Mouse (Mus musculus): ENCODE measurements around the gene Ccs. TPM values are rescaled to one million over a fixed set of nuclear protein-coding genes. Genes with fewer than 3 reads are reported as not detected.
A peak's percentile ranks its signal among the peaks of the same experiment; 100 is the strongest.

Ccs gene
- polyA plus RNA-seq (2015; fragmentation: Nextera tagmentation; extraction: Ambion mirVana): 144 and 154 TPM in 2 replicates

DNA sequence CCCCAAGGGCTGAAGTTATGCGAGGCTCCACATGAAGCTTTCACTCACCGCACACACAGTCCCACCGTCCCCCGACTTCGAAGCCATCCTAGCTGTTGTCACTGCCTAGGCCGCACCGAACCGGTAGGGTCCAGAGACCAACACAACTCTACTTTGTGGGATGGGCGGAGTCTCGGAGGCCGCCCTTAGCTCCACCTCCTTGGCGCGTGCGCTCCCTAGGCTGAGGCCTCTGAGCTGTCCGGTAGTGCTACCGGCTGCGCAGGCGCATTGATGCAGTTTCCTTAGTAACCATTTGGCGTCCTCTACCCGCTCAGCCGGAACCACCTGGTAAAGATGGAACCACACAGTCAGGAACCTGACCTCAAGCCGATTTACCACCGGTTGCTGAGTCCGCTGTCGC, at the start of gene Ccs, which contains the start of gene Ccdc87:
TSS of gene Ccs (minus strand) at position 184 of the 400 bp plus-strand sequence.
TSS of gene Ccdc87 (plus strand) at position 218 of the 400 bp plus-strand sequence.
- no peak for TF ChIP-seq EP300 (IDR thresholded peaks at IDR 0.05; ENCODE audit: low read depth)
- TF ChIP-seq CTCF (IDR thresholded peaks at IDR 0.05; ENCODE audit: low read depth): no peak
- ATAC-seq: peak; percentile 95

DNA sequence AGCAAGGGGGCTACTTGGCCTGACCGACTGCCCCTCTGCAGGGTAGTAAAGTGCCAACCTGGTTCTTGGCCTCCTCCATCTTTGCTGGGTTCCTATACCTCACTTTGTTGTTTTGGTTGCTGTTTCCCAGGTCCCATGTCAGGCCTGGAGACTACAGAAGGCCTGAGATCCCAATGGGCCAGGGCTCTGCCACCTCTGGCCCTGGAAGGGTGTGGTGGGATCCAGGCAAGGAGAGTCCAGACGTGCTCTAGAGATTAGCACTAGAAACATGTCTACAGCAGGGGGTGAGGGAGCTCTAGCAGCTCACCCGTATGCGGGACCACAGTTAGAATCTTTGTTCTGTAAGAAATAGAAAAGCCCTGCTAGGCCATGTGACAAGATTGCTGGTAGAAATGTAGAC, 44.8 kb upstream of the Ccs start:
- H3K9me3 ChIP-seq (ENCODE audit: low read length): no peaks in the 10 kb centered on the region
- no peak overlapping the region for H3K27ac ChIP-seq (ENCODE audit: low read depth)
- peaks cover 10% of the 10 kb centered on the region for H3K36me3 ChIP-seq (replicated peaks; ENCODE audit: insufficient read depth, low read length)
- H3K4me3 ChIP-seq (ENCODE audit: low read depth, low read length): no peak overlapping the region
- no peaks in the 10 kb centered on the region for H3K27me3 ChIP-seq (ENCODE audit: insufficient read depth, low read length)
- peak overlapping the region; percentile 5; the same call in 1 of the 2 replicates for H3K4me2 ChIP-seq (ENCODE audit: low read depth, low read length)
- DNase-seq (peak; percentile 37), ATAC-seq (peak; percentile 92)
- WGBS (ENCODE audit: insufficient replicate concordance): 71% methylated on average over 4 of the region's 4 CpGs
- TF ChIP-seq CTCF (IDR thresholded peaks at IDR 0.05; ENCODE audit: low read depth) (0 out of 2 replicates have a peak, but pooled peaks have one; percentile 4), EP300 (IDR thresholded peaks at IDR 0.05; ENCODE audit: low read depth) (no peak)
- H3K4me1 ChIP-seq (ENCODE audit: insufficient read depth): peaks cover 11% of the 10 kb centered on the region
- H3K9ac ChIP-seq (replicated peaks): no peak overlapping the region

More for the DNA sequence above, at the start of gene Ccs, which contains the start of gene Ccdc87:
- Histone ChIP-seq H3K9ac (replicated peaks) (peak within 1 kb of the TSS; percentile 90), H3K36me3 (replicated peaks; ENCODE audit: insufficient read depth, low read length) (0 out of 2 replicates have a peak, but pooled peaks cover 2% of the 10 kb centered on the region), H3K4me2 (ENCODE audit: low read depth, low read length) (peak within 1 kb of the TSS; percentile 100), H3K27ac (ENCODE audit: low read depth) (peak within 1 kb of the TSS; percentile 89), H3K4me1 (ENCODE audit: insufficient read depth) (peaks cover 28% of the 10 kb centered on the region), H3K9me3 (ENCODE audit: low read length) (no peaks in the 10 kb centered on the region), H3K4me3 (ENCODE audit: low read depth, low read length) (peak within 1 kb of the TSS; percentile 73), H3K27me3 (ENCODE audit: insufficient read depth, low read length) (peaks cover 17% of the 10 kb centered on the region)
- WGBS (ENCODE audit: insufficient replicate concordance): under 1% methylated on average over 25 of the region's 25 CpGs
- DNase-seq: peak; percentile 96

DNA sequence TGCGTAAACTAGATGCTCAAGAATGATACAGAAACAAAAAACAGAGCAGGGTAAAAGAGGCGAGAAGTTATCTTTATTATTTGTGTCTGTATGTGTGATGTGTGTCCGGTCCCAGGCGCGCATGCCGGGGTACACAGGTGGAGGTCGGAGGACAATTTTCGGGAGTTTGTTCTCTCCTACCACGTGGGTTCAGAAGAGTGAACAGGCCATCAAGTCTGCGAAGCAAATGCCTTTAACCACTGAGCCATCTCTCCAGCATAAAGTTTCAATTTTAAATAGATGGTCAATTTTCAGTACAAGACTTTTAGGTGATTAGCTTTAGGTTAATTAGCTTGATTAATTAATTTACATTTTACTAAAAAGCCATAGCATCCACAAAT, 40.2 kb upstream of the Ccs start:
- TF ChIP-seq EP300 (IDR thresholded peaks at IDR 0.05; ENCODE audit: low read depth) (no peak), CTCF (IDR thresholded peaks at IDR 0.05; ENCODE audit: low read depth) (no peak)
- DNase-seq: no peak
- H3K9me3 ChIP-seq (ENCODE audit: low read length): no peaks in the 10 kb centered on the region
- peak overlapping the region; percentile 96 for H3K9ac ChIP-seq (replicated peaks)
- 54% methylated on average over 10 of the region's 10 CpGs for WGBS (ENCODE audit: insufficient replicate concordance)
- 0 out of 2 replicates have a peak, but pooled peaks cover 5% of the 10 kb centered on the region for H3K27me3 ChIP-seq (ENCODE audit: insufficient read depth, low read length)
- peaks cover 18% of the 10 kb centered on the region for H3K4me1 ChIP-seq (ENCODE audit: insufficient read depth)
- H3K4me3 ChIP-seq (ENCODE audit: low read depth, low read length): peak overlapping the region; percentile 97
- no peak for ATAC-seq
- peaks cover 10% of the 10 kb centered on the region for H3K36me3 ChIP-seq (replicated peaks; ENCODE audit: insufficient read depth, low read length)
- H3K27ac ChIP-seq (ENCODE audit: low read depth): no peak overlapping the region
- peak overlapping the region; percentile 95 for H3K4me2 ChIP-seq (ENCODE audit: low read depth, low read length)

DNA sequence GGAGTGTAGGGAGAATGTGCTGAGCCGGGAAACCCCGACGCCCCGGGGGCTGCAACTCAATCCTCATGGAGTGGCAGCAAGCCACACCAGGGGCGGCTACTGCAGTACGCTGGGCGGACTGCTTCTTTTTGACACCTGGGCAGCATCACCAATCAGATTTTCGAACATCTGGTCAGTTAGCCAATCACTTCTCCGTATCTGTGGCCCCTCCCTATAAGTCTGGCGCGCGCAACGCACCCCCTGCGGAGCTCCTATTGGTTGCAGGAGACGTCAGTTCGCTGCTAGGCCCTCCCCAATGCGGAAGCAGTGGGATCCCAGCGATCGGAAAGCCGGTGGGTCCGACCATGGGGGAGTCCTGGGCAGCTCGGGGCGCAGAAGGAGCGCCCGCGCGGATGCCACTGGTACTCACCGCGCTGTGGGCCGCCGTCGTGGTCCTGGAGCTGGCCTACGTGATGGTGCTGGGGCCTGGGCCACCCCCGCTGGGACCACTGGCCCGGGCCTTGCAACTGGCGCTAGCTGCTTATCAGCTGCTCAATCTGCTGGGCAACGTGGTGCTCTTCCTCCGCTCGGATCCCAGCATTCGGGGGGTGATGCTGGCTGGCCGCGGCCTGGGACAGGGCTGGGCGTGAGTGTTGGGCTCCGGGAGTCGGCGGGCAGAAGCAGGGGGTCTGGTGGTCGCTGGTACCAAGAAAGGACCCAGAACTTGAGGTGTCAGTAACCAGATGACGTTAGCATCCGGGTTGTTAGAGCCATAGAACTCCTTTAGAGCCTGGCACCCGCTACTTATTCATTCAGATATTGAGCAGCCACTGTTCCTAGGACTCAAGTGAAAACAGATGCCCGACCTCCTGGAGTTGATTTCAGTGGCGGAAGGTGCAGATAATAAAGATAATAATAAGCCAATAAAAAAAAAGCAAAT, 39.5 kb upstream of the Ccs start, which contains the start of gene Zdhhc24:
TSS of gene Zdhhc24 (plus strand) at position 264 of the 919 bp plus-strand sequence.
- Histone ChIP-seq H3K9me3 (ENCODE audit: low read length) (no peaks in the 10 kb centered on the region), H3K27ac (ENCODE audit: low read depth) (peak within 1 kb of the TSS; percentile 75), H3K4me2 (ENCODE audit: low read depth, low read length) (peak within 1 kb of the TSS; percentile 95), H3K9ac (replicated peaks) (peak within 1 kb of the TSS; percentile 96), H3K27me3 (ENCODE audit: insufficient read depth, low read length) (0 out of 2 replicates have a peak, but pooled peaks cover 5% of the 10 kb centered on the region), H3K4me3 (ENCODE audit: low read depth, low read length) (peak within 1 kb of the TSS; percentile 97), H3K36me3 (replicated peaks; ENCODE audit: insufficient read depth, low read length) (peaks cover 10% of the 10 kb centered on the region), H3K4me1 (ENCODE audit: insufficient read depth) (peaks cover 17% of the 10 kb centered on the region)
- ATAC-seq (peak; percentile 100), DNase-seq (peak; percentile 96)
- TF ChIP-seq EP300 (IDR thresholded peaks at IDR 0.05; ENCODE audit: low read depth) (no peak), CTCF (IDR thresholded peaks at IDR 0.05; ENCODE audit: low read depth) (no peak)
- WGBS (ENCODE audit: insufficient replicate concordance): 1% methylated on average over 52 of the region's 52 CpGs

DNA sequence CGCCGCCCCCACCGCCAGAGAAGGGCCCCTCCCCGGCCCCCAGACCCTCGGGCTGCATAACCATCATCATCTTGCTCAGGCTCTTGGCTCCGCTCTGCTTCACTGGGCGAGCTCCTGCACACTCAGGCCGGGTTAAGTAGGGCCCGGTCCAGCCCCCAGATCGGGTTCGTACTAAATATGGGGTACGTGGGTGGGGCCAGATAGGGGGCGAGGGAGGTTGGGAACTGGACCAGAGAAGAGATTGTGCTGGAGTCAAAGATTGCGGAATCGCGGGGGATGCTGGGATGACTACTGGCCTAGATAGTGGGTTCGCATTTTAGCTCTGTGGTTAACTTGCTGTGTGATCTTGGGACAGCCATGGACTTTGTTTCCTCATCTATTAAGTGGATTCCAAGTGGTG, 38.7 kb upstream of the Ccs start, which contains the start of gene Actn3:
TSS of gene Actn3 (minus strand) at position 125 of the 400 bp plus-strand sequence.
- peaks cover 16% of the 10 kb centered on the region for H3K4me1 ChIP-seq (ENCODE audit: insufficient read depth)
- H3K27me3 ChIP-seq (ENCODE audit: insufficient read depth, low read length): 0 out of 2 replicates have a peak, but pooled peaks cover 5% of the 10 kb centered on the region
- H3K36me3 ChIP-seq (replicated peaks; ENCODE audit: insufficient read depth, low read length): peaks cover 10% of the 10 kb centered on the region
- peak within 1 kb of the TSS; percentile 75 for H3K27ac ChIP-seq (ENCODE audit: low read depth)
- 8% methylated on average over 17 of the region's 17 CpGs for WGBS (ENCODE audit: insufficient replicate concordance)
- no peaks in the 10 kb centered on the region for H3K9me3 ChIP-seq (ENCODE audit: low read length)
- ATAC-seq: no peak
- H3K4me2 ChIP-seq (ENCODE audit: low read depth, low read length): peak within 1 kb of the TSS; percentile 95
- H3K9ac ChIP-seq (replicated peaks): peak within 1 kb of the TSS; percentile 96
- no peak for DNase-seq
- TF ChIP-seq CTCF (IDR thresholded peaks at IDR 0.05; ENCODE audit: low read depth) (no peak), EP300 (IDR thresholded peaks at IDR 0.05; ENCODE audit: low read depth) (no peak)
- H3K4me3 ChIP-seq (ENCODE audit: low read depth, low read length): peak within 1 kb of the TSS; percentile 97

DNA sequence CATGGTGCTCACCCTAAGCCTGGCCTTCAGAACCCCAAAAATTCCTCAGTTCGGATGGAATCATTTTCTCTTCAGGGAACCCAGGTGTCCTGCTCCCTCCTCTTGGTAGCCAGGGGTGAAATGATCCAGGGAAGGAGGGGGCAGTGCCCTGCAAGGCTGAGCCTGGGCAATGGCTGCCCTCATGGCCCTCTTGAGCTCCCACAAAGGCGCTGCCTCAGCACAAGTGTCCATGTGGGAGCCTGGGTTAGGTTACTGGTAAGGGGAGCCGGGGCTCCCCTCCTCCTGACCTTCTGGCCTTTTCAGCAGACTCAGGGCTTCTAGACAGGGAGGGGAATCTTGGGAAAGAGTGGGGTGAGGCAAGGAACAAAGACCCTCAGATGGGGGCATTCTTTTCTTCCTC, 37.6 kb upstream of the Ccs start:
- 85% methylated on average over 3 of the region's 3 CpGs for WGBS (ENCODE audit: insufficient replicate concordance)
- Histone ChIP-seq H3K9ac (replicated peaks) (no peak overlapping the region), H3K9me3 (ENCODE audit: low read length) (no peaks in the 10 kb centered on the region), H3K4me1 (ENCODE audit: insufficient read depth) (peaks cover 16% of the 10 kb centered on the region), H3K27ac (ENCODE audit: low read depth) (no peak overlapping the region), H3K27me3 (ENCODE audit: insufficient read depth, low read length) (0 out of 2 replicates have a peak, but pooled peaks cover 5% of the 10 kb centered on the region), H3K36me3 (replicated peaks; ENCODE audit: insufficient read depth, low read length) (peaks cover 6% of the 10 kb centered on the region), H3K4me3 (ENCODE audit: low read depth, low read length) (no peak overlapping the region), H3K4me2 (ENCODE audit: low read depth, low read length) (no peak overlapping the region)
- no peak for DNase-seq
- no peak for TF ChIP-seq CTCF (IDR thresholded peaks at IDR 0.05; ENCODE audit: low read depth)
- TF ChIP-seq EP300 (IDR thresholded peaks at IDR 0.05; ENCODE audit: low read depth): no peak
- ATAC-seq: no peak

Data from liver, postnatal 0 days (tissue).